Mouse (Mus musculus) left cerebral cortex, postnatal 14 days (tissue): ENCODE measurements around the gene Thsd1. TPM values are rescaled to one million over a fixed set of nuclear protein-coding genes. Genes with fewer than 3 reads are reported as not detected.
"Not testable (repeated sequence)": the region's sequence is repeated elsewhere in the genome, so short reads cannot be mapped to it uniquely, and the experiment has no call there.

ENCODE experiments used
- DNase-seq, 2 experiments: peaks; one replicate each; pipeline ENCODE4 v3.0.0; 2021 to 2022; ENCODE audit warnings: low spot score in 2 of 2, mixed read lengths in 1 of 2
- intact Hi-C: fragments of 180-260 bp; cut with DNase I; formaldehyde crosslinking; loops from one replicate; pipeline ENCODE4 v1.15.1; 2025
- total RNA-seq, 2 experiments: library from RNA; stranded (reverse); gene quantifications; 2 replicates each; pipeline ENCODE4 v1.2.3; 2021

The Thsd1 gene
- total RNA-seq, 2 experiments from 2014 or later = 5.7 to 5.9 TPM

DNA sequence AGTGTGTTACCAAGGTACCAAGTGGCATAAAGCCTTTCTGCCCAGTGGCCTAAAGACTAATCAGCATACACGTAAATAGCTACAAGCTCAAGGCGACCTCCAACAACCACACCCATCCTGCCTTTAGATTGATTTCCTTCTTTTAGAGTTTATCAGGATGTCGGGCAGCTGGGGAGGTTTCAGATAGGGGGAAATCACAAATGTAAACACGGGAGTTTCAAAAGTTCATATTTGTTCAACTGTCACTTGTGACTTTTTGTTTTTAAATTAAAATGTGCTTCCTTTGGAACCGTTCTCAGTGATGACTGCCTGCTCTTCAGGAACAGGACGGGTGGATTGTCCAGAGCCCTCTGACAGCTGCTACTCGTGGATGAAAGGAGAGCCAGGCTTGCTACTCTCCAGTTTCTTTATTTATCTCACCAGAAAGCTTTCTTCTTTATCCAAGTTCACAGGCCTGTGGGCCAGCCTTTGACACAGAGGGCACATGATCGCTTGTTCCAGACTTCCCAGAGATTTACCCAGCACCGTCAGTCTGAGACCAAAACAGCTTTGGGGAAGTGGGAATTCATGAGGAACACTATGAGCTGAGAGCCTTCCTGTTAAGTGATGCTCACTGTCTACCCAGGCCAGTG lies 33.1 kb downstream of the Thsd1 start:
- intact Hi-C loops = no loop called here
- DNase-seq = no peak

DNA sequence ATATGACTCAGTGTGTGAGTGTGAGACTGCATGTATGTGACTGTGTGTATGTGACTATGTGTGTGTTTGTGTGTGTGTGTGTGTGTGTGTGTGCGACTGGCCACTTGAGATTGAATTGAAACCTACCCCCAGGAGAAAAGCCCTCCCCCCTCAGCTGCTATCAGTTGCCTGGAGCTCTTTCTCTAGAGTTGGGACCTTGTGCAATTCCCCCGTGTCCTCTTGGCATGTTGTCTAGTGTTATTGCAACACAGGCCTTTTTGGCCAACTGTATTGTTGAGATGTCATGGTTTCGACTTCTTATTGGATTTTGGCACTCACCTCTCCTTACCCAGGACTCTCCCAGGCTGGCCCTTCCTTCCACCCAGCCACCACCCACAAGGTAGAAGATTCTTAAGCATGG lies 35.2 kb downstream of the Thsd1 start:
- DNase-seq = no peak
- intact Hi-C loops = no loop called here

DNA sequence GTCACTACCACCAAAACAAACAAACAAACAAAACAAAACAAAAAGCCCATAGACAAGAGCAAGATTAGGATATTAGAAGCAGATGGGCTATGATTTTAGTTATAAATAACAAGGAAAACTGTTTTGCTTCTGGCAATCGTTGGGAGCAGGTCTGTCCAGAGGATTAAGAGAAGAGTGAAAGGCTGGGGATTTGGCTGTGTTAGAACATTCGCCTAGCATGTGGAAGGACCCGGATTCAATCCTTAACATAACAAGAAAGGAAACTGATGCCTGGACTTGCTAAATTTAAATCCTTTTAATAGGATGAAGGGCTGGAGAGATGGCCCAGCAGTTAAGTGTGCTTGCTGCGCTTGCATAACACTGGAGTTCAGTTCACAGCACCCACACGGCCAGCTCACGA lies 37.2 kb downstream of the Thsd1 start:
- intact Hi-C loops = no loop called here

DNA sequence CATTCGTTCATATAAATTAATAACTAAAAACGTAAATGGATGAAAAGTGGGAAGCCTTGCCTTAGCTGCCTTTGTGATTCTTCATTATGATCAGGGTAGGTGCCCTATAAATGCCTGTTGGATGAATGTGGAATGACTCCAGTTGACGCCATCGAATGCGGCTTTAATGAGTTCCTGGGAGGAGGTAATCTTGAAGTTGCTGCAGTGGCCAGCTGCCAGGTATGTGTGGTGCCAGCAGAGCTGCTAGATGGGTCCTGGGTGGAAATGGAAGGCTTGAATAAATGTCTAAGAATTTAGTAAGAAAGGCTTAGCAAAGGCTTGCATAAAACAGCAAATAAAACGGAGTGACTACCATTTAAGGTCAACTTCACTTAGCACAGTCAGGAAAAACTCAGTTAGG lies 37.7 kb downstream of the Thsd1 start:
- DNase-seq = no peak
- intact Hi-C loops = no loop called here

More for the DNA sequence above, 37.2 kb downstream of the Thsd1 start:
- DNase-seq = no peak

DNA sequence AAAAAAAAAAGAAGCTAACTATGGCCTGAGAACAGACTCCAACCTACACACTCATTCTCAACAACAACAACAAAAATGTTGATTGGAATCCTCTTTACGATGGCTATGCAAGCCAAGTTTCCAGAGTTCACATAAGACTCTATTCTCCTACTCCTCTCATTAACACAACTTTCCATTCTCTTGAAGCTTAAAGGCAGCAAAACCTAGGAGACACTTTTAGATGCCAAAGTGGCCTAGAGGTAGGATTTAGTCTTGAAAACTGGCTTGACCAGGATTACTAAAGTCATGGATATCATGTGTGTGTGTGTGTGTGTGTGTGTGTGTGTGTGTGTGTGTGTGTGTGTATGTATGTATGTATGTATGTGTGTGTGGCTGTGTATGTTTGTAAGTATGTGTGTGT lies 38.1 kb downstream of the Thsd1 start:
- DNase-seq = no peak
- intact Hi-C loops = no loop called here

DNA sequence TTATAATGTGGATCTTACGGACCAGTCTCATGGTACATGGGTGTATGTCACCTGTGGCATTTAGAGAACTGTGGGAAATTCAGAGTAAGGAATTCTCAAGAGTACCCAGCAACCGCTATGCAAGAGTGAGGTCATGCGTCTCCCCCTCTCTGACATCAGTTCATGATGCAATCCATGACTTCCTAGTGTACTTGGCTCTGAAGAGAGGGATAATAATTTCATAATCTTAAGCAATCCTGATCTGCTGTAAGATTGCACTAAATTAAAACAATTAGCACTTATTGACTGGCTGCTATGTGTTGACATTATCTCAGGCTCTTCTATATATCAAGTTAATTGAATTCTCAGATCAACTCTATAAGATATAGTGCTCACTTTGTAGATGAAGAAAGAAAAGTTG lies 39.7 kb downstream of the Thsd1 start:
- intact Hi-C loops = no loop called here
- no peak for DNase-seq

DNA sequence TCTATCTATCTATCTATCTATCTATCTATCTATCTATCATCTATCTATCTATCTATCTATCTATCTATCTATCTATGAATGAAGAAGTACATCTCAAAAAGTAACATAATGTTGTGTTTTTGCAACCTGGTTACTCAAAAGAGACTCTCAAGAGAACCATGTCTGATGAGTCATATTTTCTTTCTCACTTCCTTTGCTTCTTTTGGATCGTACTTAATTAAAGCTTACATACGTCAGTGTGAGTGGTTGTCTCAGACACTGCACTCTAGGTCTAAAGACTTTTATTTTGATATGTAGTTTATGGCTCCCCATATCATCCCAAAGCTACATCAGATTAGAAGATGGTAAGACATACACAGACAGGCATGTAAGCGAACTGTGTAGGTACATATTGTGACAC lies 46.0 kb downstream of the Thsd1 start:
- intact Hi-C loops = no loop called here
- DNase-seq = no peak

DNA sequence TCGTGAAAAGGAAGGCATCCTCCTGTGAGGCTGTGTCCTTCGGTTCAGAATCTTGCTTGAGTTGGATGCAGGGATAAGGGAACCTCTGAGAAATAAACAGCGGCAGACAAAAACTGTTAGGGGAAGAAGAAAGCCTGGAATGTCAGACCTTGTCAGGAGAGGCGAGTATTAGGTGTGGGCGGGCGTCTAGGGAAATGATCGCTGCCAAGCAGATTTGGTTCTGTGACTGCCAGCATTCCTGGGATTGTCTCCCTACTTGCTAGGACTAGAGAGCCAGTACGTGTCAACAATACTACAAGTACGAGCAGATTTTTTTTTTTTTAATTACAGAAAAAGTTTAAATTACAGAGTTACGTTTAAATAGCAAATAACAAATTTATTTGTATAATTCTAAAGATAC lies 47.5 kb downstream of the Thsd1 start:
- DNase-seq = no peak
- intact Hi-C loops = no loop called here

DNA sequence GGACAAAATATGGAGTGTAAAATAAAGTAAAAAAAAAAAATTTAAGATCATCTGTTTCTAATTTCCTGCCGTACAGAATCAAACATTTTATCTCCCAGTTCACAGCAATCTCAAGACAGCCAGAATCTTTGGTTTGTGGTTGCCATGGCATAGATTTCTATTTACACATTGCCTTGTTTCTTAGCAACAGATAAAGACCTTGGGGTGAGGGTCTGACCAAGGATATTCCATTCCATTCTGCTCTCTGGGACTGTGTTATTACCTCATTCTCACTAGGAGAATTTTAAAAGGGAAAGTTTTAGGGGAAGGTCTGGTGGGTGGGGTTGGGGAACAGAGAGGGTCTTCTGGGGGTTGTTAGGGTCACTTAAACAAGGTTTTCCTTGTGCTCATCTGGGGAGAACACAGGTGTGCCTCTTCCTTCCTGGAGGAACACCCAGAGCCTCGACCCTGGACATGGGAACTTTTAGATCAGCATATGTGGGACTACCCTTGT lies 55.9 kb downstream of the Thsd1 start, which contains the start of gene Tpte:
Gene Tpte, plus strand, starts transcription at position 443 of the 493 bp plus-strand sequence.
- intact Hi-C loops = no loop called here
- no peak for DNase-seq

DNA sequence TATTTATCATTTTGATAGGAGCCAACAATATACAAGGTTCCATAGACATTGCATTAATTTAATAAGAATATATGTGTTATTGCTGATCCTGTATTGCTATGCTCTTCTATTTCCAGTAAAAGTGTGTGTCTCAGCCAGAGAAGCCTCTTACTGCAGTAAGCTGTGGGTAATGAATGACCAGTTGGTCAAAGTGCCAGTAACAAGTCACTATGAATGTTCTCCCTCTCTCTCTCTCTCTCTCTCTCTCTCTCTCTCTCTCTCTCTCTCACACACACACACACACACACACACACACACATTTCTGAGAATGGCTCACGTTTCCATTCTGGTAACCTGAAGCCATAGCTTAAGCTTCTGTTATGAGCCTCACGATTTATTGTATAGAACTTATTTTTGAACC lies 75.2 kb downstream of the Thsd1 start:
- DNase-seq = no peak
- intact Hi-C loops = no loop called here

DNA sequence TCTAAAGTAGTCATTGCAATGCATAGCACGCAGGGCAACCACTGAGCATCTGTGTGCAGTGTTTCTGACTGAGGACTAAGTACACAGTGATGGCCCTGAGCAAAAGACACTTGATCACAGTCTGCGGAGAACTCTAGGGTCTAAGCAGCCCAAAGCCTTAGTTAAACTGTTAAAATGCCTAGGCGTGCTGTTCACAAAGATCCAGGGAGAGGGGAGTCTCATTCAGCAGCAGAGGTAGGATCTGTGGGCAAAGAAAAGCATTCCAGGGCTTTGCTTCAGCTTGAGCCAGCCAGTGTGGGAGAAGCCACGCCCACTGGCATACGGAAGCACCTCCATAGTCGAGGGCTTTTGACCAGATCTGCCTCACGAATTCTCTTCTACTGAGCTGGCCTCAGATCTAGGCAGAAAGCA lies 75.8 kb downstream of the Thsd1 start:
- intact Hi-C loops = no loop called here
- DNase-seq = peak in 1 of 2 experiments; percentile 4

DNA sequence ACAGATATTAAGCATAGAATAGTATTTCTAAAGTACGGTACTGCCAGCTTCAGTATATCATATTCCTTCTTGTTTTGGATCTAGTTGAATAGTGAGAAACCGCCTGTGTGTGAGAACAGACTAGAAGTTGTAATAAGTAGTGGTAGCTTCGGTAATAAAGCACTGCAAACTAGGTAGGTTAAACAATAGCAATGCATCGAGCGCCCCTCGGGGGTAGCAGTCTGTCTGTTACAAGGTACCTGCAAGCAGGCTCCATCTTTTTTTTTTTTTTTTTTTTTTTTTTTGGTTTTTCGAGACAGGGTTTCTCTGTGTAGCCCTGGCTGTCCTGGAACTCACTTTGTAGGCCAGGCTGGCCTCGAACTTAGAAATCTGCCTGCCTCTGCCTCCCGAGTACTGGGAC lies 76.9 kb downstream of the Thsd1 start:
- DNase-seq, intact Hi-C loops: not testable (repeated sequence)

DNA sequence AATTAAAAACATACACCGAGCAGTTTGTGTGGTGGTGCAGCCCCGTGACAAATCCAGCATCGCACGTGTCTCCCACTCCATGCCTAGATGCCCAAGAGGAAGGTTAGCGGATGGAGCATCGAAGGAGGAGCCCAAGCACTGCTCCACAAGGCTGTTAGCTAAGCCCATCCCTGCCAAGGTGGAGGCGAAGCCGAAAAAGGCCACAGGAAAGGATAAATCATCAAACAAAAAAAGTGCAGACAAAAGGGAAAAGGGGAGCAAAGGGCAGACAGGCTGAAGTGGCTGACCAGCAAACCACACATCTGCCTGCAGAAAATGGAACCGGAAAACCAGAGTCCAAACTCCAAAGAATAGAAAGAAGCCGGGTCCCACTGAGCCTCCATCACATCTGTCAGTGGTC lies 79.9 kb downstream of the Thsd1 start:
- intact Hi-C loops = no loop called here
- DNase-seq = no peak

Other genes with a start within 250 kb of the Thsd1 start
- 1 to 10 TPM; 2.5 to 2.9 TPM for gene Atp7b, start 167.0 kb upstream of the Thsd1 start, total RNA-seq
- gene Alg11, start 166.6 kb upstream of the Thsd1 start, total RNA-seq = 10 to 100 TPM; 28.1 to 32.6 TPM
- gene Nek5, start 102.3 kb upstream of the Thsd1 start, total RNA-seq = under 1 TPM in 1 of 2 experiments, not detected in 1; 0.48 TPM
- gene Nek3, start 60.9 kb upstream of the Thsd1 start, total RNA-seq = 1 to 10 TPM; 1.6 to 2.0 TPM
- gene Ckap2, start 41.5 kb upstream of the Thsd1 start, total RNA-seq = 1 to 10 TPM; 1.3 to 2.2 TPM
- gene Vps36, start 34.5 kb upstream of the Thsd1 start, total RNA-seq = 10 to 100 TPM; 34.2 to 35.6 TPM
- gene Tpte, start 56.1 kb downstream of the Thsd1 start, total RNA-seq = not detected
- 10 to 100 TPM; 11.1 to 12.5 TPM for gene Slc25a15, start 171.3 kb downstream of the Thsd1 start, total RNA-seq
- 10 to 100 TPM; 21.4 to 23.3 TPM for gene Mrps31, start 184.0 kb downstream of the Thsd1 start, total RNA-seq